Mouse (Mus musculus): ENCODE data around the gene Nexn.
"Not testable (repeated sequence)": the region's sequence is repeated elsewhere in the genome, so short reads cannot be mapped to it uniquely, and the experiment has no call there.

GRCm38 (mm10) chr3:152259409-152259808 lies 6.7 kb downstream of the Nexn start:
- TF ChIP-seq EP300 (optimal IDR thresholded peaks at IDR 0.05): not testable (repeated sequence)
- peak; percentile 90 for TF ChIP-seq CTCF (IDR thresholded peaks at IDR 0.05; ENCODE audit: low read depth)

All from stomach, postnatal 0 days (tissue).